Mouse (Mus musculus): ENCODE results near the gene Sgms1. TPM values are rescaled to one million over a fixed set of nuclear protein-coding genes. Genes with fewer than 3 reads are reported as not detected.

Sgms1 gene
- polyA plus RNA-seq, 1 experiment from 2014 or later = 31.4 TPM

- H3K4me1 ChIP-seq (replicated peaks; ENCODE audit: control insufficient read depth, insufficient read depth, low read length) = peaks cover 54% of the 10 kb centered on the region
- H3K27me3 ChIP-seq (replicated peaks; ENCODE audit: control insufficient read depth, insufficient read depth, low read length) = no peaks in the 10 kb centered on the region
- no peaks in the 10 kb centered on the region for H3K36me3 ChIP-seq (ENCODE audit: control insufficient read depth, insufficient read depth, low read length)
- H3K9ac ChIP-seq (ENCODE audit: low read depth, low read length) = no peak overlapping the region
- ATAC-seq (replicated peaks; ENCODE audit: low FRiP score) = no peak; the same call in 1 of the 2 replicates
- no peak overlapping the region for H3K4me2 ChIP-seq
- no peaks in the 10 kb centered on the region for H3K9me3 ChIP-seq (ENCODE audit: control insufficient read depth, low read length)
- 45% methylated on average over 8 of the region's 8 CpGs for WGBS
- H3K27ac ChIP-seq (ENCODE audit: low read depth, low read length) = peak overlapping the region; percentile 48
- no peak overlapping the region for H3K4me3 ChIP-seq (ENCODE audit: low read depth, low read length)
- no peak for DNase-seq (ENCODE audit: low spot score)
Measured at GRCm38 (mm10) chr19:32254739-32255344, 134.7 kb downstream of the Sgms1 start.

GRCm38 (mm10) chr19:32254204-32254603, 135.3 kb downstream of the Sgms1 start:
- H3K27ac ChIP-seq (ENCODE audit: low read depth, low read length) = no peak overlapping the region
- WGBS = 55% methylated on average over 2 of the region's 2 CpGs
- H3K4me3 ChIP-seq (ENCODE audit: low read depth, low read length) = no peak overlapping the region
- DNase-seq (ENCODE audit: low spot score) = no peak
- peak; percentile 56; the same call in 1 of the 2 replicates for ATAC-seq (replicated peaks; ENCODE audit: low FRiP score)
- no peak overlapping the region for H3K9ac ChIP-seq (ENCODE audit: low read depth, low read length)
- no peaks in the 10 kb centered on the region for H3K36me3 ChIP-seq (ENCODE audit: control insufficient read depth, insufficient read depth, low read length)
- H3K4me2 ChIP-seq = no peak overlapping the region
- H3K27me3 ChIP-seq (replicated peaks; ENCODE audit: control insufficient read depth, insufficient read depth, low read length) = no peaks in the 10 kb centered on the region
- H3K9me3 ChIP-seq (ENCODE audit: control insufficient read depth, low read length) = no peaks in the 10 kb centered on the region
- peaks cover 54% of the 10 kb centered on the region for H3K4me1 ChIP-seq (replicated peaks; ENCODE audit: control insufficient read depth, insufficient read depth, low read length)

GRCm38 (mm10) chr19:32252987-32253386, 136.5 kb downstream of the Sgms1 start:
- no peak overlapping the region for H3K27ac ChIP-seq (ENCODE audit: low read depth, low read length)
- peaks cover 47% of the 10 kb centered on the region for H3K4me1 ChIP-seq (replicated peaks; ENCODE audit: control insufficient read depth, insufficient read depth, low read length)

GRCm38 (mm10) chr19:32252451-32252850, 137.1 kb downstream of the Sgms1 start:
- peaks cover 47% of the 10 kb centered on the region for H3K4me1 ChIP-seq (replicated peaks; ENCODE audit: control insufficient read depth, insufficient read depth, low read length)
- no peak overlapping the region for H3K4me3 ChIP-seq (ENCODE audit: low read depth, low read length)
- H3K9me3 ChIP-seq (ENCODE audit: control insufficient read depth, low read length) = no peaks in the 10 kb centered on the region
- no peak overlapping the region for H3K4me2 ChIP-seq
- ATAC-seq (replicated peaks; ENCODE audit: low FRiP score) (no peak), DNase-seq (ENCODE audit: low spot score) (no peak)
- H3K27ac ChIP-seq (ENCODE audit: low read depth, low read length) = no peak overlapping the region
- no peak overlapping the region for H3K9ac ChIP-seq (ENCODE audit: low read depth, low read length)
- WGBS = 75% methylated on average over 3 of the region's 3 CpGs
- no peaks in the 10 kb centered on the region for H3K36me3 ChIP-seq (ENCODE audit: control insufficient read depth, insufficient read depth, low read length)
- no peaks in the 10 kb centered on the region for H3K27me3 ChIP-seq (replicated peaks; ENCODE audit: control insufficient read depth, insufficient read depth, low read length)

More at GRCm38 (mm10) chr19:32252987-32253386, 136.5 kb downstream of the Sgms1 start:
- ATAC-seq (replicated peaks; ENCODE audit: low FRiP score) (no peak), DNase-seq (ENCODE audit: low spot score) (no peak)
- H3K4me3 ChIP-seq (ENCODE audit: low read depth, low read length) = no peak overlapping the region
- no peak overlapping the region for H3K4me2 ChIP-seq
- H3K27me3 ChIP-seq (replicated peaks; ENCODE audit: control insufficient read depth, insufficient read depth, low read length) = no peaks in the 10 kb centered on the region
- no peak overlapping the region for H3K9ac ChIP-seq (ENCODE audit: low read depth, low read length)
- 63% methylated on average over 7 of the region's 7 CpGs for WGBS
- H3K36me3 ChIP-seq (ENCODE audit: control insufficient read depth, insufficient read depth, low read length) = no peaks in the 10 kb centered on the region
- no peaks in the 10 kb centered on the region for H3K9me3 ChIP-seq (ENCODE audit: control insufficient read depth, low read length)

GRCm38 (mm10) chr19:32249181-32250130, 140.1 kb downstream of the Sgms1 start:
- Histone ChIP-seq H3K36me3 (ENCODE audit: control insufficient read depth, insufficient read depth, low read length) (no peaks in the 10 kb centered on the region), H3K4me2 (no peak overlapping the region), H3K9ac (ENCODE audit: low read depth, low read length) (no peak overlapping the region), H3K9me3 (ENCODE audit: control insufficient read depth, low read length) (no peaks in the 10 kb centered on the region), H3K27me3 (replicated peaks; ENCODE audit: control insufficient read depth, insufficient read depth, low read length) (no peaks in the 10 kb centered on the region), H3K4me1 (replicated peaks; ENCODE audit: control insufficient read depth, insufficient read depth, low read length) (peaks cover 25% of the 10 kb centered on the region), H3K27ac (ENCODE audit: low read depth, low read length) (no peak overlapping the region), H3K4me3 (ENCODE audit: low read depth, low read length) (no peak overlapping the region)
- ATAC-seq (replicated peaks; ENCODE audit: low FRiP score) (no peak), DNase-seq (ENCODE audit: low spot score) (no peak)
- 70% methylated on average over 5 of the region's 5 CpGs for WGBS

- Histone ChIP-seq H3K4me3 (ENCODE audit: low read depth, low read length) (no peak overlapping the region), H3K9me3 (ENCODE audit: control insufficient read depth, low read length) (no peaks in the 10 kb centered on the region), H3K27me3 (replicated peaks; ENCODE audit: control insufficient read depth, insufficient read depth, low read length) (no peaks in the 10 kb centered on the region), H3K4me2 (no peak overlapping the region), H3K27ac (ENCODE audit: low read depth, low read length) (no peak overlapping the region), H3K36me3 (ENCODE audit: control insufficient read depth, insufficient read depth, low read length) (no peaks in the 10 kb centered on the region), H3K9ac (ENCODE audit: low read depth, low read length) (no peak overlapping the region), H3K4me1 (replicated peaks; ENCODE audit: control insufficient read depth, insufficient read depth, low read length) (peaks cover 26% of the 10 kb centered on the region)
- WGBS = 61% methylated on average over 4 of the region's 4 CpGs
- DNase-seq (ENCODE audit: low spot score) (no peak), ATAC-seq (replicated peaks; ENCODE audit: low FRiP score) (no peak)
Measured at GRCm38 (mm10) chr19:32244881-32245280, 144.6 kb downstream of the Sgms1 start.

- 92% methylated on average over 9 of the region's 9 CpGs for WGBS
- H3K4me1 ChIP-seq (replicated peaks; ENCODE audit: control insufficient read depth, insufficient read depth, low read length) = peaks cover 32% of the 10 kb centered on the region
- ATAC-seq (replicated peaks; ENCODE audit: low FRiP score) = no peak
Measured at GRCm38 (mm10) chr19:32243246-32243645, 146.3 kb downstream of the Sgms1 start.

GRCm38 (mm10) chr19:32242153-32242552, 147.4 kb downstream of the Sgms1 start:
- DNase-seq (ENCODE audit: low spot score) (no peak), ATAC-seq (replicated peaks; ENCODE audit: low FRiP score) (no peak)
- 63% methylated on average over 4 of the region's 4 CpGs for WGBS
- Histone ChIP-seq H3K9me3 (ENCODE audit: control insufficient read depth, low read length) (no peaks in the 10 kb centered on the region), H3K4me3 (ENCODE audit: low read depth, low read length) (no peak overlapping the region), H3K4me2 (no peak overlapping the region), H3K36me3 (ENCODE audit: control insufficient read depth, insufficient read depth, low read length) (no peaks in the 10 kb centered on the region), H3K9ac (ENCODE audit: low read depth, low read length) (no peak overlapping the region), H3K27me3 (replicated peaks; ENCODE audit: control insufficient read depth, insufficient read depth, low read length) (no peaks in the 10 kb centered on the region), H3K27ac (ENCODE audit: low read depth, low read length) (no peak overlapping the region), H3K4me1 (replicated peaks; ENCODE audit: control insufficient read depth, insufficient read depth, low read length) (peaks cover 37% of the 10 kb centered on the region)

More at GRCm38 (mm10) chr19:32243246-32243645, 146.3 kb downstream of the Sgms1 start:
- no peak overlapping the region for H3K4me2 ChIP-seq
- no peak overlapping the region for H3K27ac ChIP-seq (ENCODE audit: low read depth, low read length)
- no peak for DNase-seq (ENCODE audit: low spot score)
- no peaks in the 10 kb centered on the region for H3K9me3 ChIP-seq (ENCODE audit: control insufficient read depth, low read length)
- no peaks in the 10 kb centered on the region for H3K36me3 ChIP-seq (ENCODE audit: control insufficient read depth, insufficient read depth, low read length)
- no peaks in the 10 kb centered on the region for H3K27me3 ChIP-seq (replicated peaks; ENCODE audit: control insufficient read depth, insufficient read depth, low read length)
- H3K9ac ChIP-seq (ENCODE audit: low read depth, low read length) = no peak overlapping the region
- no peak overlapping the region for H3K4me3 ChIP-seq (ENCODE audit: low read depth, low read length)

All from liver, embryonic 11.5 days (tissue).